Mouse (Mus musculus): Measurements from ENCODE around the gene Prex1.

- TF ChIP-seq CTCF (IDR thresholded peaks at IDR 0.05; ENCODE audit: low read depth, low read length) (no peak), GATA1 (IDR thresholded peaks at IDR 0.05; ENCODE audit: borderline replicate concordance, low read length) (no peak), TAL1 (conservative IDR thresholded peaks at IDR 0.05; ENCODE audit: low read depth, low read length) (no peak)
These were observed 133.8 kb downstream of the Prex1 start for GRCm38 (mm10) chr2:166579793-166580192.
